Mouse (Mus musculus) left cerebral cortex, postnatal 25 days (tissue): ENCODE measurements around the gene Dusp27. TPM values are rescaled to one million over a fixed set of nuclear protein-coding genes. Genes with fewer than 3 reads are reported as not detected.

Experiments used
- DNase-seq, 2 experiments: peaks; one replicate each; pipeline ENCODE4 v3.0.0; 2022; ENCODE audit warnings: low spot score in 2 of 2, mixed read lengths in 1 of 2
- intact Hi-C: fragments of 180-260 bp; cut with DNase I; formaldehyde crosslinking; loops from one replicate; pipeline ENCODE4 v1.15.1; 2025
- total RNA-seq, 2 experiments: library from RNA; stranded (reverse); gene quantifications; 2 replicates each; pipeline ENCODE4 v1.2.3; 2021

Dusp27 gene
- under 1 TPM; 0.21 TPM for total RNA-seq

DNA sequence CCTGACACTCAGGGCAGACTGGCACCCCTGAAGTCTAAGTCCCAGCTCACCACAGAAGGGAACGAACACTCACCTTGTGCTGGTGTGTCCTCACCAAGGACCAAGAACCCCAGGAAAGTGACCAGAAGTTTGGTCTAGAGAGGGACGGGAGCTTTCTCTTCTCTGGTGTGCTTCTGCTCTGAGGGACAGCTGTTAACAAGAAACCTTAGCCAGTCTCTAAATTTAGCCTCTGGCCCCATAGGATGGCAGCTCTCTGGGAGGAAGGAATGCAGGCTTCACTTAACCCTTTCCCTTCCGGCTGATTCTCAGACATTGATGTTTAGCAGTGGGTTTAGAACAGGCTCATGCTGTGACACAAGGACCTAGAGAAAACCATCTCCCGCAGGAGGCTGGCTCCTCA lies at the start of gene Dusp27:
Dusp27 (minus strand) TSS at position 204 of the 400 bp plus-strand sequence.
- DNase-seq: no peak
- intact Hi-C loops: no loop called here

DNA sequence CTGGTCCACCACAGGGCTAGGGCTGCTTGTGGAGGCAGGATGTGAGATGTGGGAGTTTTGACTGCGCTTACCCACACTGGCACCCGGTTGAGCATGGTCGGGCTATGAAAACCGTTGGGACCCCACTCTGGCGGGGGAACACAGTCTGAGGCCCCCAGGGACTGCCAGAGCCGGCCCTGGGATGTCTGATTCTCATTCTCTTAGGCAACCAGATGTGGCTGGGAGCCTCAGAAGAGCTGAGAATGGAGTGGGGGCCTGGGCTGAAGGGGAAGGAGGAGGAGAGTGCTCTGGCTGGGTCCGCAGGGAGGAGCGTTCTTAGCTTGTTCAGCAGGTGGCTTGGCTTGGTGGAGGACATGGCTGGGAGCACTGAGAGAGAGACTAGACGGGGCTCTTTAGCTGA lies 45.9 kb upstream of the Dusp27 start:
- intact Hi-C loops: no loop called here

DNA sequence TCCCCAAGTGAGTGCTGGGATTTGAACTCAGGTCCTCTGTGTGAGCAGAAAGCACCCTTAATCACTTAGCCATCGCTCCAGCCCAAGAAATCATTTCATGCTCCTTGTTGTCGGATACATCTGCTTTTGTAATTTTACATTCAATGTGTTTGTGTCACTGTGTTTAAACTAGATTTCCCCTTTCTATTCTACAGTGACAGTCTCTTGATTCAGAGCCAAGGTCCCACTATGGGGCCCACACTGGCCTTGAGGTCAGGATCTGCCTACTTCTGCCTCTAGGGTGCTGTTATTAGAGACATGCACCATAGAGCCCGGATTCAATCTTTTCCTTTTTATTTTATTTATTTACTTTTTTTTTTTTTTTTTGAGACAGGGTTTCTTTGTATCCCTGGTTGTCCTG lies 45.3 kb upstream of the Dusp27 start:
- intact Hi-C loops: no loop called here

More for the DNA sequence above, 45.9 kb upstream of the Dusp27 start:
- DNase-seq: no peak

DNA sequence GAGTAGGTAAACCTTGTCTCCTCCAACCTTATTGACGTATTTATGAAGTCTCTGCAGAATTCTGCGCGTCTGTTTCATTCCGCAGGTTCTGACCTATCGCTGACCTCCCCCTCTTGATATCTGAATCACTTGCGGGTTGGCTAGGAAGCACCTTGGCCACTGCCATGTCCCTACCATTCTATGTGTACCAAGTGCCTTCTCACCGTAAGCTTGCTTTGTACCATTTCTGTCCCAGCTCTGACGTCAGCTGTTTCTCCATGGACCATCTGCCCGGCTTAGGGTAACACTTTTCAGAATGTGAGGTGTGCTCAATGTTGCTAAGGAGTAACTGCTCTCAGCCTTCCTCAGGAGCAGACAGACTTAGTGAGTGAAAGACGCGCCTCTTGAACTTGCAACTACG lies 43.1 kb upstream of the Dusp27 start:
- DNase-seq: peak in 1 of 2 experiments; percentile 31
- intact Hi-C loops: no loop called here

More for the DNA sequence above, 45.3 kb upstream of the Dusp27 start:
- no peak for DNase-seq

DNA sequence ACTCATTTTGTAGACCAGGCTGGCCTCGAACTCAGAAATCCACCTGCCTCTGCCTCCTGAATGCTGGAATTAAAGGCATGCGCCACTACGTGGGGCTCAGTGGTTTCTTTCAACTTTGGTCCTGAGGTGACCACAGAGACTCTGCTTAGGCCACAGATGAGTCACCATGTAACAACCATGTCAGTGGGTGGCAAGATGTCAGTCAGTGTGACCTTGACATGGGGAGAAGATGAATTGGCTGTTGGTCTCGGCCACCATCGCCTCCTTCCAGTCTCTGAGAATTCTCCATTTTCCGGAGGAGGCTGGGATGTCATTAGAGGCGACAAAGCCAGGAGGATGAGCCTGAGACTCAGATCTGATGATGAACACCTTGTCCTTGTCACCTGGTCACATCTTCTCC lies 42.0 kb upstream of the Dusp27 start:
- intact Hi-C loops: no loop called here
- DNase-seq: no peak

DNA sequence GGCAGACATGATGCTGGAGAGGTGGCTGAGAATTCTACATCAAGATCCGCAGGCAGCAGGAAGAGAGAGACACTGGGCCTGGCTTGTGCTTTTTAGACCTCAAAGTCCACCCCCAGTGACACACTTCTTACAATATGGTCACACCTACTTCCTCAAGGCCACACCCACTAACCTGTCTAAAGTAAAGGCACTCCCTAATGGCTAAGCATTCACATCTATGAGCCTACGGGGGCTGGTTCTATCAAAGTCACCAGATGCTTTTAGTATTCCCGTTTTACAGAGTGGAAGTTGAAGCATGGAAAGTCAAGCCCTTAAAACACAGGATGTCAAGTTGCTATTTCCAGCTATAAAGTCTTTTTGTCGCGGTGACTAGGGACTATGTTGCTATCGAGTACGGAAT lies 40.3 kb upstream of the Dusp27 start:
- intact Hi-C loops: no loop called here
- DNase-seq: no peak

DNA sequence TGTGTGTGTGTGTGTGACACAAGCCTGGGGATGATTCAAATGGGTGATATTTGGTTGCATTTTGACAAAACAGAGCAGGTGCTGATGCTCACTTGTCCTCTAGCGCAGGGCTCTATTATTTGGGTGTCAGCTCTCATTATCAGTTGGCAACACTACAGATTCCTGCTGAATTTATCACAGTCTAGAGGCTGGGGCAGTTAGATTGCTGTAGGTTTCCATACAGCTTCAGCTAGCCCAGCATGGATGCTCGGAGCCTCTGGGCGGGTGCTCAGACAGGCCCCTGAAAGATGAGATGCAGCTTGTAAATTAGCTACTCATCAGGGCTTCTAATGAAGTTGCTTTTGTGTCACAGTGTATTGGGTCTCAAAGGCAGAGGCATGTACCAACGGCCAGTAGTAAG lies 39.7 kb upstream of the Dusp27 start:
- intact Hi-C loops: no loop called here

DNA sequence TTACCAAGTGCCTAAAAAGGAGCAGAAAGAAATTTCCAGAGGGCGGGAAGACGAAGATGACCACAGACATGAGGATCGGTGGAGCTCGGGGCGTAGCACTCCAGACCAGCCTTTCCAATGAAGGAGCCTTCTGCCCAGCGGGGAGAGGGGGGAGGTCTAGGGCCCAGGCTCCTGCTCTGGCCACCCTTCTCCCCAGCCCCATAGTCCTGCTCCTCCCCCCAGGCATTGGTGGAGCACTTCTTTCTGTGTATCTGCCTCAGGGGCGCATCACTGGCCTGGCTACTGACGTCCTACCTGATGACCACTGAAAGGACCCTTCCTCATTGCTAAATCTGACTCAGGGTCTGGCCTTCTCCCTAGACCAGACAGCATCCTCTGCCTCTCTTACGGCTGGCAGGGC lies 37.4 kb upstream of the Dusp27 start:
- no peak for DNase-seq
- intact Hi-C loops: no loop called here

More for the DNA sequence above, 39.7 kb upstream of the Dusp27 start:
- DNase-seq: no peak

DNA sequence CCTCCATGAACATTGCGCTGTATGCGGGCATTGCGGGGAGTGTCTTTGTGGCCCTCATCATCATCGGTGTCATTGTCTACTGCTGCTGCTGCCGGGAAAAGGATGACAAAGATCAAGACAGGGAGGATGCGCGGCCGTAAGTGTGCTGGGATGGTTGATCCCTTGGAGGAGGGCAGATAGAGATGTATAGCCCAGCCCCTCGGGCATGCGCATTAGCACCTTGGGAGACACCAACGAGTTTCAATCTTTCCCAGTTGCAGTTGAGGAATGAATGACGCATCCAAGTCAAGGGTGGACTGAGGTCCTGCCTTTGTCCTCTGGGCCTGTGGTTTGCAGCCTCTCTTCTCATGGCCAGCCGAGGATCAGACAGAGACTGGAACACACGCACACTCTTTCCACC lies 36.9 kb upstream of the Dusp27 start:
- intact Hi-C loops: loop anchor here (5.0 kb wide), 2 partner anchors 88 to 198 kb away; partner anchors contain the start of gene Ildr2
- no peak for DNase-seq

DNA sequence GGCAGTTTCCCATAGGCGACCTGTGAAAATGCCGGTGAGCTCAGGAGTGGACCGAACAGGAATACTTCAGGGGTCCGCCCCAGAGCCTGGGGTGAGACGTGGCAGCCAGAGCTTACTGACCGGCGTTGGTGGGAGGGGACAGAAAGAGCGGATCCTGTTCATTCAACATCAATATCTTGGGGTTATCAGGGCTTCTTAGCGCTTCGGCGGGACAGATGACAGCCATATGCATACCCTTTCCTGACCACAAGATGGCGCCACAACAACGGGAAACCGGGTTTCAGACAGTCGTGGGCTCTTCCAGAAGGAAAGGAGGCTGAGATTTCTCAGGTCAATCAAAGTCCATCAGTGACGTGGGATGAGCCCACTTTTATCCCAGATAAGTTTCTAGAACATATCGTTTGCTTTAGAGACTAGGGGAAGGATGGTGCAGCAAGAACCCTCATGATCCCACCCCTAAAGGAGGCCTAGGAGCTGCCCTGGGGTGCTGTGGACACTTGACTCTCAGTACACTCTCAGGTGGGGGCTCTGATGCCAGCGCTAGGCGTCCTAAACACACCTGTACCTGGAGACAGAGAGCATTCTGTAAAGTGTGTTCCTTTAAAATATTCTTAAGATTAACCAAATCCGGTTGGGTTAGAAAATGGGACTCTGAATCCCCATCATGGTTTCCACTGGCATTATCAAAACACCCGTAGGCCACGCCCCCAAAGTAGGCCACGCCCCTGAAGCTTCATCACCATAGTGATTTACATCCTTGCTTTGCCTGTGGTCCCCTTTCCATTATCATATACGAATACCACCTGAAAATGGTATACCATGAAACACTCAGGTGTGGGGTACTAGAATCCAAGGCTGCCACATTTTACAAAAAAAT lies 33.1 kb upstream of the Dusp27 start:
- intact Hi-C loops: loop anchor here (1.0 to 5.0 kb wide), 3 partner anchors 91 to 201 kb away; partner anchors contain the start of gene Ildr2
- DNase-seq: peak; percentile 71 to 76

DNA sequence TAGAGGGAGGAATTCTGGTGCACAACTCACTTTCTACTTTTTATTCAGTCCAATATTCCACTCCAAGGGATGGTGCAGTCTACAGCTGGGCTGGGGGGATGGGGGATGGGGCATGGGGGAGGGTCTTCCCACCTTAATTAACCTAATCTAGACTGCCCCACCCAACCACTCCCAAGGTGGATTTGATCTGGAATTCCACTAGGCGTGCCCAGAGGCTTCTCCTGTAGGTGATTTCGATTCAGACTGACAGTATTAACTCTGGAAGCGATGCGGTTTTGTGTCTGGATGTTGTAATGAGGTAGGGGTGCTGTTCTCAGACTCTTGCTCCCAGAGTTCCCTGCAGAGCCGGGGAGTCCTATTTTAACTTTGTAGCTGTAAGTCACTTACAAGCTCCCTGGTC lies 32.4 kb upstream of the Dusp27 start:
- no peak for DNase-seq
- intact Hi-C loops: loop anchor here (1.0 to 5.0 kb wide), 3 partner anchors 92 to 202 kb away; partner anchors contain the start of gene Ildr2

DNA sequence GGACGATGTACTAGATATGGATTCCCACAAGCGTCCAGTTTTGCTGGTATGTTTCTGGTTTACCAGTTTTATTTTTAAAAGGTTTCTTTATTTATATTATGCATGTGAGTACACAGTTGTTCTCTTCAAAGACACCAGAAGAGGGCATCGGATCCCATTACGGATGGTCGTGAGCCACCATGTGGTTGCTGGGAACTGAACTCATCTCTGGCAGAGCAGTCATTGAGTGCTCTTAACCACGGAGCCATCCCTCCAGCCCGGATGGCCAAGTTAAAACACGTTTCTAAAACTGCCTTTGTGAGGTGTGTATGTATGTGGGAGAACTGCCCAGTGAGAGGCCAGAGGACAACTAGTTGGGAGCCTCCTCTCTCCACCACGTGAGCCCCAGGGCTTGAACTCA lies 30.9 kb upstream of the Dusp27 start:
- no peak for DNase-seq
- intact Hi-C loops: loop anchor here (10.0 kb wide), 1 partner anchor 494 kb away; no protein-coding TSS in a partner anchor

DNA sequence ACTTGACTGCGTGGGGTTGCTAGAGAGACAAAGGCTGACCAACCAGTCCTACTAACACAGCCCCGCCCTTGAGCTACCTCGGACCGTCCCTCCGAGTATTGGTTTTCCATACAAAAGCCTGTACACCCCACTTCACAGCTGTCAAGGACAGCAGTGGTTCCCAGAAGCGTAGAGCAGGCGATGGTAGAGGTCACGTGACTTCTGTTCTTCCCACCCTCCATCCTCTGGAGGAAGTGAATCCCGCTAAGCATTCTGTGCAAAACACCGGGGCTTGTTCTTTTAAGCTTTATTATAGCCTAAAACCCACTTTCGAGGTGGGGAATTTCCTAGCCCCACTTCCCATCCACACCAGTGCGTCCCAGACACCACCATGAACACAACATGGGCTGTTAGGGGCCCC lies 30.0 kb upstream of the Dusp27 start:
- intact Hi-C loops: loop anchor here (10.0 kb wide), 1 partner anchor 493 kb away; no protein-coding TSS in a partner anchor
- DNase-seq: no peak

DNA sequence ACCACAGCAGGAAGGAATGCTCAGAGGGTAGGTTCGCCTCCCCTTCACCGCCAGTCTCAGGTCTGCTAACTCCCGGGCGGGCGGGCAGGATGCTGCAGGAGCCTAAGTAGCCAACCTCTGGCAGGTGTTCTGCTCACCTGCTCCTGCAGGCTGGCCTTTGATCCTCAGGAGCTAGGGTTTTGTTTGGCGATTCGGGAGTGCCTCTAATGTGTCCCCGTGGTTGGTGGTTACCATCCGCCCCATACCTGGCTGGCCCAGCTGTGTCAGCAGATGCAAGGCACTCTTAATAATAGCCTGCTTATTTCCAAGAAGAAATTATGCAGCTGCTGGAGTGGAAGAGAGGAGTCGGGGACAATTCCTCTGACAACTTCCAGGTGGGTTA lies 27.4 kb upstream of the Dusp27 start:
- intact Hi-C loops: loop anchor here (10.0 kb wide), 1 partner anchor 490 kb away; no protein-coding TSS in a partner anchor
- no peak for DNase-seq

DNA sequence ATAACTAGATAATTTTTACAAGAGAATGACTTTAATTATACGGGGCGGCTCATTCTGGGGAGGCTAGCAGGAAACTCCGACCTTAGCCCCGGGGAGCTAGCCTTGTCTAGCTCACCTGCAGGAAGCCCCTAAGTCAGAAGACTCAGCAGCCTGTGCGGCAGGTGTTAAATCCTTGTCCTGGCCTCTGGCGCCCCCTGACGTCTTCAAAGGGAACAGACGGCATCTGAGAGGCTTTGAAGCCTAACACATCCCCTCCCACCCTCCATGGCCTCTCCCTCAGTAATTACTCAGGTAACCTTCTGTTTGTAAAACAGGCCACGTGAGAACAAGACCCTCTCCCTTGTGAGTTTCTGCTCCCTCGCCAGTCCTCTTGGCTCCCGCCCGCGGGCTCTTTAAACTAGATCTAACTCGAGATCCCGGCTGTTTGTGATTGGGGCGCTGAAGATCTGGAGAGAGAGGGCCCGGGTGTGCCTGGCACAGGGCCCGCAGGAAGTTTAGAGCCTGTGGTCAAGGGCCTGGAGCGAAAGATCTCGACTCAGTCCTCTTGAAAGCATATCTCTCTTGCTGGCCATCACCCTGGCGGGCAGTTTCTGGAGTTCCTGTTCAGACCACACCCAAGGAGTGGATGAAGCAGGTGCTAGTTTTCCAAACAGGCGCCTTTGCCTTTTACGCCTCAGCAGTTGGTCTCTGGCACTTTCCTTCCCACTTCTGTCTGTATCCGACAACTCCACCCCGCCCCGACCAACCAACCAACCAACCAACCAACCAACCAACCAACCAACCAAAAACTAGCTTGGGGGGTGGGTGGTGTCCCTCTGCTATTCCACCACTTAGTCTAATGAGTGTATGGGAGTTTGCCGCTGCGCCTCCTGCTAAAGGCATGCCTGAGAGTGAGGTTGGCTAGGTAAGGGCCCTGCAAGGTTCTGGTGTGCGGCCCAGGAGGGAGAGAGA lies 26.7 kb upstream of the Dusp27 start:
- peak; percentile 79 to 80 for DNase-seq
- intact Hi-C loops: loop anchor here (5.0 to 10.0 kb wide), 2 partner anchors 302 to 490 kb away; no protein-coding TSS in a partner anchor

DNA sequence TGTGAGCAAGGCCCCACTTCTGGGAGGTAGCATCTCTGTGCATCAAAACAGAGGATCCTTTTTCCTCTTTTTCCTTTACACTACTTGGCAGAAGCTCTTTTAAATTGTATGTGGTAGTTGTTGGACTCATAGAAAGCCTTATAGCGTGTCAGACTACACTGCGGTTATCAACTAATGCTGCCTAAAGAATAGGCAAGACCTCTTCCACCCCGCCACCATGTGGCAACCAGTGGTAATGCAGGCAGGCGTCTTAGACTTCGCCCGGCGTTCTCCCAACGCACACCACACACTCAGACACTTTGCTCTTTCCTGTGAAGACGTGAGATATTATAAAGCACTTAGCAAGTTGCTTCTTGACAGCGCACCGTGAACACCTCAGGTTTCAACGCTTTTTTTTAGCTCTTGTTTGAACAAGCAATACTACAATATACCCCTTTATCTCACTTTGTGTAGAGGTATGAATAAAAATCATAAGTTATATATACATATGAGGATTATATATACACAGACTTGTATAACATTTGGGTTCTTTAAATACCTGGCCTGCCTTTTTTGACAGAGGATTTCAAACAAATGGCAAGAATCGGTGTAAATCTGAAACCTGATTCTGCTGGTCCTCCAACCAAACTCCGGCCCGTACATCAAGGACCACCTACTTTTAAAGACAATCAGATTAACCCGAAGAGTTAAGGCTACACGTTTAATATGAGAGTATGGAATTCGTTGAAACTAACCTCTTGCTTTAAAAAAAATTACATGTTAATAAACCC lies 25.8 kb upstream of the Dusp27 start:
- peak; percentile 89 to 92 for DNase-seq

DNA sequence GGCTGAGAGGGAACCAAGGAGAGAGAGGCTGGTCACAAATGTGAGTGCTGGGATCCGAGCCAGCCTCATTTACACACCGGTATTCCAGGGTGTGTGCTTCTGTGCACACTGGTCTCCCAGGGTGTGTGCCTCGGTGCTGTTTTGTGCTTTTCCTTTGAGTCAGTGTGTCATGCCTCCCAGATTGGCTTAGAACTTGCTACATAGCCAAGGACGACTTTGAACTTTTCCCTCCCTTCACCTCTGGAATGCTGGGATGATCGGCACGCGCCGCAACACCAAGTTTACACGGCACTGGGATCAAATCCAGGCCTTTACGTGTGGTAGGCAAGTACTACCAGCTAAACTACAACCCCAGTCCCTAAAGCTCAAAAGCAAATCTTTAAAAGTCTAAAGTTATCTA lies 24.3 kb upstream of the Dusp27 start:
- DNase-seq: no peak
- intact Hi-C loops: loop anchor here (5.0 to 10.0 kb wide), 2 partner anchors 300 to 487 kb away; no protein-coding TSS in a partner anchor

More for the DNA sequence above, 25.8 kb upstream of the Dusp27 start:
- intact Hi-C loops: loop anchor here (1.0 to 10.0 kb wide), 5 partner anchors 151 to 489 kb away; partner anchors contain the start of gene Pou2f1

DNA sequence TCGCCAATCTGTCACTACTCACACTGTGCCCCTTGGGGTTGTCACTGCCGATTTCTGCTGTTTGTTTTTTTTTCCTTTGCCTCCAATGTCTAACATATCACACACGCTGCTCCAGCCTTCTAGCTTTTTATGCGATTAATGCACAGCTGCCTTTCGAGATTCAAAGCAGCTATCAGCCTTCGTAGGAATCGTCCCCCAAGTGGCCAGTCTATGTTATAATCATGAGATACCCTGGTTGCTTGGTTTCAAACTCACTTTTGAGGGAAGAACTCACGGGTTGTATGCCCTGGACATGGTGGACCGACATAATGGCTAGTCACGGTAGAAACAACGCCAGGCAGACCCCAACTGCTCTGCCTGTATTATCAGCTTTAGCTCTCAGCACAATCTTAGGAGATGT lies 23.6 kb upstream of the Dusp27 start:
- intact Hi-C loops: loop anchor here (1.0 to 10.0 kb wide), 3 partner anchors 103 to 487 kb away; no protein-coding TSS in a partner anchor
- no peak for DNase-seq

DNA sequence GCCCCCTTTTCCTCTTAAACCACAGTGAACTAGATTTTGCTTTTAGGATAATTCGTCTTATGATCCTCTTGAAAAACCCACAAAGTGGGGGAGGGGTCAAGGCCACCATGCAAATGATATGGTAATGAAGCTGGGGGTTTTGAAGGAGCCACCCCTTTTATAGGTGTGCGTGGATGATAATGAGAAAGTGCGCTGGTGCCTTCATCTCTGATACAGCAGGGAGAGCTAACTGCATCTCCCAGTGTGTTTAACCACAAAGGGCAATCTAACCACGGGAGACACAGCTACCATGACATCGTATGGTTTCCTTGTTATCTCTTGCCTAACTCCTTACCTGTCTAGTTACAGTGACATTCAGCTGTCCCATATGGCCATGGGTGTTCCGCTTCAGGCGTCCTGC lies 22.3 kb upstream of the Dusp27 start:
- intact Hi-C loops: loop anchor here (5.0 to 10.0 kb wide), 2 partner anchors 298 to 485 kb away; no protein-coding TSS in a partner anchor
- no peak for DNase-seq
